Comparison of ENCODE assay signal across 24 mouse cellular contexts in genomic region chr14:25184042-25184441, GRCm38 (mm10).
A peak's percentile ranks its signal among the peaks of the same experiment; 100 is the strongest.
DNase-seq lines count a peak whose midpoint lies in the region; ATAC-seq and TF ChIP-seq lines count a peak whose summit lies in the region.
"Had no signal": no experiment of that assay in that cellular context is flagged by ENCODE, and none has a peak within 500 bp of the region (broad histone marks: within the 10 kb centered on the region; RNA-seq: fewer than 3 reads in every experiment).

No protein-coding gene starts in this region.

- ATAC-seq in hindbrain, embryonic 13.5 days (ENCODE audit: low FRiP score), result no peak
- peak; percentile 49 for ATAC-seq in Patski
- ATAC-seq: intestine, embryonic 15.5 days; liver, postnatal 0 days; midbrain, embryonic 13.5 days had no signal

- peak overlapping the region; percentile 40 for H3K27ac ChIP-seq in gastrocnemius, adult 2 months
- peak overlapping the region; percentile 60 for H3K27ac ChIP-seq in hindbrain, embryonic 10.5 days
- H3K27ac ChIP-seq in hindbrain, embryonic 13.5 days, result no peak overlapping the region
- H3K27ac ChIP-seq: hindbrain, embryonic 12.5 days; layer of hippocampus, adult 2 months; neural tube, embryonic 12.5 days had no signal

- peaks cover 42% of the 10 kb centered on the region for H3K4me1 ChIP-seq in hindbrain, embryonic 10.5 days (replicated peaks)
- H3K4me1 ChIP-seq in hindbrain, embryonic 13.5 days (replicated peaks), result peaks cover 33% of the 10 kb centered on the region

- 71% methylated on average over 5 of the region's 5 CpGs for WGBS in hindbrain, embryonic 10.5 days
- 44% methylated on average over 5 of the region's 5 CpGs for WGBS in hindbrain, embryonic 13.5 days

- no peak overlapping the region for H3K9ac ChIP-seq in hindbrain, embryonic 13.5 days
- H3K9ac ChIP-seq: hindbrain, embryonic 12.5 days; intestine, embryonic 15.5 days; limb, embryonic 12.5 days; liver, postnatal 0 days; midbrain, embryonic 13.5 days; neural tube, embryonic 12.5 days had no signal

- DNase-seq in gastrocnemius, adult 2 months, result no peak
- no peak for DNase-seq in gastrocnemius, postnatal 36 days
- DNase-seq in hindbrain, embryonic 10.5 days (ENCODE audit: low spot score), result no peak
- DNase-seq in lung, postnatal 10 days, result peak; percentile 41
- DNase-seq in lung, postnatal 36 days, result no peak
- no peak for DNase-seq in Patski (ENCODE audit: low read depth, low spot score)
- DNase-seq: adrenal gland, postnatal 36 days; cerebellum, adult 11 months; cerebellum, adult 9-11 months; kidney, adult 9 months; kidney, postnatal 14 days; liver, postnatal 0 days; retina, postnatal 1 day; right cerebral cortex, postnatal 25 days; spleen, adult 18-20 months; thymus, postnatal 14 days had no signal

- in situ Hi-C loops in Patski (cut with MboI; ENCODE audit: low pct_unique_long_range_greater_than_20kb), result no loop called here

- no peak overlapping the region for H3K4me3 ChIP-seq in gastrocnemius, adult 2 months
- no peak overlapping the region for H3K4me3 ChIP-seq in hindbrain, embryonic 10.5 days
- H3K4me3 ChIP-seq in hindbrain, embryonic 13.5 days, result no peak overlapping the region
- H3K4me3 ChIP-seq: hindbrain, embryonic 12.5 days; intestine, embryonic 15.5 days; layer of hippocampus, adult 2 months; limb, embryonic 12.5 days; midbrain, embryonic 13.5 days; neural tube, embryonic 12.5 days had no signal

- TF ChIP-seq CTCF in gastrocnemius, adult 2 months (IDR thresholded peaks at IDR 0.05), result no peak
- no peak for TF ChIP-seq CTCF in Patski (IDR thresholded peaks at IDR 0.05)

- H3K27me3 ChIP-seq in hindbrain, embryonic 10.5 days (ENCODE audit: insufficient read depth, poor library complexity, severe bottlenecking), result peaks cover 21% of the 10 kb centered on the region
- no peaks in the 10 kb centered on the region for H3K27me3 ChIP-seq in hindbrain, embryonic 13.5 days
- H3K27me3 ChIP-seq in Patski, result no peaks in the 10 kb centered on the region
- H3K27me3 ChIP-seq: intestine, embryonic 15.5 days; midbrain, embryonic 13.5 days; neural tube, embryonic 12.5 days had no signal

- no peak overlapping the region for H3K4me2 ChIP-seq in hindbrain, embryonic 13.5 days
- H3K4me2 ChIP-seq: hindbrain, embryonic 12.5 days; intestine, embryonic 15.5 days; limb, embryonic 12.5 days; liver, embryonic 11.5 days; midbrain, embryonic 13.5 days; neural tube, embryonic 12.5 days had no signal

- H3K36me3 ChIP-seq in hindbrain, embryonic 10.5 days, result no peaks in the 10 kb centered on the region
- no peaks in the 10 kb centered on the region for H3K36me3 ChIP-seq in hindbrain, embryonic 13.5 days
- H3K36me3 ChIP-seq: hindbrain, embryonic 12.5 days; intestine, embryonic 15.5 days; limb, embryonic 12.5 days; midbrain, embryonic 13.5 days; neural tube, embryonic 12.5 days had no signal

- CTCF ChIA-PET in Patski (lab: Charles Lee), result interaction anchor here (3.5 kb wide), 1 partner anchor 10 kb away, joined by 13 read pairs; no protein-coding TSS in a partner anchor

- intact Hi-C loops in gastrocnemius, adult 2 months (cut with DNase I), result loop anchor here (5.0 to 10.0 kb wide), 3 partner anchors 188 to 381 kb away; partner anchors contain the start of gene Zmiz1
- intact Hi-C loops in gastrocnemius, postnatal 36 days (cut with DNase I), result no loop called here

- POLR2A ChIA-PET in Patski (lab: Charles Lee), result interaction anchor here (0.9 kb wide), 1 partner anchor 279 kb away, joined by 5 read pairs; no protein-coding TSS in a partner anchor

- H3K9me3 ChIP-seq in hindbrain, embryonic 10.5 days, result no peaks in the 10 kb centered on the region
- no peaks in the 10 kb centered on the region for H3K9me3 ChIP-seq in hindbrain, embryonic 13.5 days
- H3K9me3 ChIP-seq: hindbrain, embryonic 12.5 days; intestine, embryonic 15.5 days; limb, embryonic 12.5 days; midbrain, embryonic 13.5 days; neural tube, embryonic 12.5 days had no signal
